Mouse (Mus musculus) fat pad, adult 2 months (tissue): Measurements from ENCODE around the gene St3gal5.

ENCODE experiments used
- DNase-seq: peaks from one replicate; pipeline ENCODE4 v3.0.0-alpha.2; 2011; ENCODE audit warnings: low read depth, low spot score; ENCODE audit errors: extremely low read depth

St3gal5 gene

GRCm38 (mm10) chr6:72161751-72162150, 64.4 kb downstream of the St3gal5 start:
- no peak for DNase-seq

GRCm38 (mm10) chr6:72162155-72162890, 64.9 kb downstream of the St3gal5 start:
- no peak for DNase-seq

- no peak for DNase-seq
These were observed 67.2 kb downstream of the St3gal5 start for GRCm38 (mm10) chr6:72164321-72165275.

- no peak for DNase-seq
These were observed 68.5 kb downstream of the St3gal5 start for GRCm38 (mm10) chr6:72165907-72166306.

GRCm38 (mm10) chr6:72171391-72171790, 74.0 kb downstream of the St3gal5 start:
- no peak for DNase-seq

- DNase-seq, result no peak
These were observed 76.0 kb downstream of the St3gal5 start for GRCm38 (mm10) chr6:72173350-72173749.

- no peak for DNase-seq
These were observed 78.0 kb downstream of the St3gal5 start for GRCm38 (mm10) chr6:72175419-72175818.

- DNase-seq, result no peak
These were observed 78.6 kb downstream of the St3gal5 start for GRCm38 (mm10) chr6:72176004-72176403.

GRCm38 (mm10) chr6:72177417-72177816, 80.0 kb downstream of the St3gal5 start:
- no peak for DNase-seq

GRCm38 (mm10) chr6:72179006-72179405, 81.6 kb downstream of the St3gal5 start:
- DNase-seq, result no peak

- DNase-seq, result no peak
These were observed 82.4 kb downstream of the St3gal5 start for GRCm38 (mm10) chr6:72179562-72180502.

GRCm38 (mm10) chr6:72184576-72184975, 87.2 kb downstream of the St3gal5 start:
- no peak for DNase-seq

- DNase-seq, result no peak
These were observed 88.6 kb downstream of the St3gal5 start for GRCm38 (mm10) chr6:72185893-72186490.

- DNase-seq, result no peak
These were observed 89.4 kb downstream of the St3gal5 start for GRCm38 (mm10) chr6:72186809-72187208.

GRCm38 (mm10) chr6:72189061-72189863, 91.9 kb downstream of the St3gal5 start:
- no peak for DNase-seq

- no peak for DNase-seq
These were observed 92.7 kb downstream of the St3gal5 start for GRCm38 (mm10) chr6:72190120-72190519.

- no peak for DNase-seq
These were observed 93.2 kb downstream of the St3gal5 start for GRCm38 (mm10) chr6:72190577-72190976.

- no peak for DNase-seq
These were observed 99.3 kb downstream of the St3gal5 start for GRCm38 (mm10) chr6:72196660-72197059.

GRCm38 (mm10) chr6:72197515-72197914, 100.1 kb downstream of the St3gal5 start:
- no peak for DNase-seq
